Mouse (Mus musculus) spleen, adult 12 weeks (tissue): ENCODE measurements around the gene Rtkn2.

Experiments
- DNase-seq: peaks from one replicate; pipeline ENCODE4 v3.0.0; 2022; ENCODE audit warnings: low spot score

The Rtkn2 gene

DNA sequence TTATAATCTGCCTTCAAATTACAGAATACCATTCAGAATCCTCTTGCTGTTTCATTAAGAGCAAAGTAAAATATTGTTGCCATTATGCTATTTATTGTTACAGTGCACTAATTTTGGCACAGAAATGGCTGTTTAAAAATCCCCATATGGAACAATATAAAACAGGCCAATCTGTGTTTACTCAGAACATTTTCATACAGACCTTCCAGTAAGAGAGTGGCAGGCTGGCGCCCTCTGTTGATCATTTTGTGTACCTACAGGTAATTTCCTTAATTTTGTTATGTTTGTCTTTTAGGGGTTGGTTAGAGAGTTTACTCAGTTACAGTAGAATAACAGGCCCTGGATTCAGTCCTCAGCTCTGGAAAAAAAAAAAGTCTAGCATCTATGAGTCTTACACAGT lies 16.8 kb downstream of the Rtkn2 start:
- no peak for DNase-seq

DNA sequence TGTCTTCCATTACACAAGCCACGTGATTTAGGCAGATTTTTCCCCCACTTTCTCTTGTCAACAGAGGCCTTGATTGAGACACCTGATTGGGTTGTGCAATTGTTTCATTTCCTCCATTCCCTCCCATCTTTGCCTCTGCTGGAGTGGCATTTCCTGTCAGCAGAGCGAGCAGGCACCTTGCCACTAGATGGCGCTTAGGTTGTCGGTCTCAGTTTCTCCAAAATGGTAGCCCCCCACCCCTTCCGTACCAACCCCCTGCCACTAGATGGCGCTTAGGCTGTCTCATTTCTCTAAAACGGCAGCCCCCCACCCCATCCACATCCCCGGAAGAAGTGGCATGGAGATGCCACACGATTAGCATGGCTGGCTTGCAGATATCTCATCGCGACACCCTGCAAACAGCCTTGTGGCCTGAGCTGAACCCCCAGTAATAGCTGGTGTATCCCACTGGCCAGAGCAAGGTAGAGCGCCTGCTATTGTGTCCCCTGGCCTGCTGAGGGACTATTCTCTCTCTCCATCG lies 18.8 kb downstream of the Rtkn2 start:
- DNase-seq, result peak; percentile 8

DNA sequence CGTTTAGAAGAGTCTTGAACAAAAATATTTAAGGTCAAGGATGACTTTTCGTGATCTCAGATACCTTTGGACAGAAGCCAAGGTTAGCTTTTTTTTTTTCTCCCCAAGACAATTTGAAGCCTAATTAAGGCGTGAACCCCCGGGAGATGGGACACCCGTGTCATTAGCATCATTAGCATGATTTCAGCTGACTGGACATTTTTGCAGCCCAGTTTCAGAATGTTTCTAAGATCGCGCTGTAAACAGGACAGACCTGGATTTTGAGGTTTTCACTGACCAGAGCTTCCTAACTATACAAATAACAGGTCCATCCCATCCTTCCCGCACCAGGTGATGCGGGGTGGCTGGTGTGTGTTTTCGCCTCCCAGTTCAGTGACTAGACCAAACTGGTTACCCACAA lies 19.8 kb downstream of the Rtkn2 start:
- DNase-seq, result no peak

DNA sequence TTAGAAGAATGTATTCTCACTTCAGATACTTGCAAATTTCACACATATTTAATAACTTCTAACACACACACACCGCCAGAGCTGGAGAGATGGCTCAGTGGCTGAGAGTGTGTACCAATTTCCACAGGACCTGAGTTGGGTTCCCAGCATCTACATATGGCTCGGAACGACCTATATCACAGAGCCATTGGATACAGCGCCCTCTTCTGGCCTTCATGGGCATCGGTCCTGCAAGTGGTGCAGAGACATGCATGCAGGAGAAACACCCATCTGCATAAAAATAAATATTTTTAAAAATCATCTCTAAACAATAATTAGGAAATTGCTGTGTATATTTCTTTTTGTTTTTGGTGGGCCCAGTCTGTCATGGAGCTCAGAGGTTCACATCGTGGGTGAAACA lies 22.1 kb downstream of the Rtkn2 start:
- DNase-seq, result no peak

DNA sequence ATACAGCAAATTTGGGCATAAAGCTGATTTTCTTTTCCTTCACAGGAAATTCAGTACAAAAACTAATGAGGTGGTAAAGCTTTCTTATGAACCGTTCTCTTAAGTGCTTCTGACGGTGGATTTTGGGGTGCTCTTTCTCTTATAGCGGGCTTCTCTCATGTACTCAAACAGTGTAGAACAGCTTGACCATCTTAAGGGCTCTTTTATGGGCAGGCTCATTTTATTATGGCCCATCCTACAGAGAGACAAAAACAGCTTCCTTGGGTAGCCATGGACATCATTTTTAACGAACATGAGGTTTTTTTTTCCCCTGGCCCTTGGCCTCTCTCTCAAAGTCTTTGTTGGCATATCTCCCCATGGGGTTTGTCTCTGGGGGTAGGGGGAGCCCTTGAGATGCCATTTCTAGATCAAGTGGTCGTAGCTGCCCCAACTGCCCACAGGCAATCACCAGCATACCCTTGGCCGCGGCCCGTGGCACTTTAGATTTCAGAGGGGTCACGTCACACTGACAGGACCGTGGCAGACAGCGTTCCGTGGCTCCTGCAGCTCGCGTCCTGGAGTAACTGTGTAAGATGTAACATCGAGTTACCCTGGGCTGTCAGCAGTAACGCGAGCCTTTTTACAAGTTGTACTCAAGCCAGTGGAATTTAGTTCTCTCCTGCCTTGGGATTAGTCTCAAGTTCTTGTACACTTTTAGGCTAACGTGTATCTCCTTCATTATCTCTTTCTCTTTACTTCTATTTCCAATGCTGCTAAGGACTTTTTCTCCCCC lies 24.5 kb downstream of the Rtkn2 start:
- DNase-seq, result no peak

DNA sequence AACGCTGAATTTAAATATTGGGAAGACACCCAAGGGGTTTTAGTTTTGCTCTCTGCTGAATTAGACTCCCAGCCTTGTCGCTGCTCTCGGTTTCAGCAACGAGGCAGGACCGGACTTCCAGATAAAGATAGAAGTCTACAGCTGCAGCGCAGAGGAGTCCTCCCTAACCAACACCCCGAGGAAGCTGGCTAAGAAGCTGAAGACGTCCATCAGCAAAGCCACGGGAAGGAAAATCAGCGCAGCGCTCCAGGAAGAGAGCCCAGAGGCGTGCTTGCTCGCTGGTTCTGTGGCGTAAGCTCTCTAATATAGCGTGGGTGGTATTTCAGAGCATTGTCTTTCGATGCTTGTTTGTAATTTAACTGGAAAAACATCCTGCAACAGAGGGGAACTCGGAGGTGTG lies 26.0 kb downstream of the Rtkn2 start:
- DNase-seq, result no peak

DNA sequence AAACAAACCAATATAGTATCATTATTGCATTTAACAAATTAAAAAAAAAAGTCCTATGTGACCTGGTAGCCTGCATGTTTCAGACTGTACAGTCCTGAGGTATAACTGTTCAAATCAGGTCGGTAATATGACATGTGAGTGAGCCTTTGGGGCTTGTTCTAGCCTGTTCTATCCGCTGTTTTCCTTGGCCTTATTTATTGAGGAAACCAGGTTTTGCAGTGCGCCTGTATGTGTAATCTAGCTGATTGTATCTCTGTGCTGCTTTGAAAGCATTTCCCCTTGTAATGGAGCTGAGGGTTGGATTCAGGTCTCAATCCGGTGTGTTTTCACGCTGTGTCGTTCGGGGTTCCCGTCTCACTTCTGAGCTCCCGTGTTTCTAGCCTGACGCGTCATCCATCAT lies 27.1 kb downstream of the Rtkn2 start:
- DNase-seq, result no peak

DNA sequence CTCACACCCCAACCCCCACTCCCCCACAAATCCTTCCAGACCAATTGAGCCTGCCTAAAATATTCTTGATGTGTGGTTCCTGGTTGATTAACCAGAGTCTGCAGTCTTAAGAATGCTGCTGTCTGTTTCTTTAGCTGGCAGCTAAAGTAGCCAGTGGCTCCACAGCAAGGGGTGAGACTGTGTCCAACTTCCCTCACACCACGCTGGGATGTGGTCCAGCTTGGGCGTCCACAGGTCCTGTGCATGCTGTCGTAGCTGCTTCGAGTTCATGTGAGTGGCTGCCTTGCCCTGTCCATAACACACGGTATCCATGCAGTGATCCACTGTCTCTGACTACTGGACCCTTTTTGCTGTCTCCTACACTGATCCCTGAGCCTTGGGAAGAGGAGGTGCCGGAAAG lies 27.7 kb downstream of the Rtkn2 start:
- no peak for DNase-seq

DNA sequence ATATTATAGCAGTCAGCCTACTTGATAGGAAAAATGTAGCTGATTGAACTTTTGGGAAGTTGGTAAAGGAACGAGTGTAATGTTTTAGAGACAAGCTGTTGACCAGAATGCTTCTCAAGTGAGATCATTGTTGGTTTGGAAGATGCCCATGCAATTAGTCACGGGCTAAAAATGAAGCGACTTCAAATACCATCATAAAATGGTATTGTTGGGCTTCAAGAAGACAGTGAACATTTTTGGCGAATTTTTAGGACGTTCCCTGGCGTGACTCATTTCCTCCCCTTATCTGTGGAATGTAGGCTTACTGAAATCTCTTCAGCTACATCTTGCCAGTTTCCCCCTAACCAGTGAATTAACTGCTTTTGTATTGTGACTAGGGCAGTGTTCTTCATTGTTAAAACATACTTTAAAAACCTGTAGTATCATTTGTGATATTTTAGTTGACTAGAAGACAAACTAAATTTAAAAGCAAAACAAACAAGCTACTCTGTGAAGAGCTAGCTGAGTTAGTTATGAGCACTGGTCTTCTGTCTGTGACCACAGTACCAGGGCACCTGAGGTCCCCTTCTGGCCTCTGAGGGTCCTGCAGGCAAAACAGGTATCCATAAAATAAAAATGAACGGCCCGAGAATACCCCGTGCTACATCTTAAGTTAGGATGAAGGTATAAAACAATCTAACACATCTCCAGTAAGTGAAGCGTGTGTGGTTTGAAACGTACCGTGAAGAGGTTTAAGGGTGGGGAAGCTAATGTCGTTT lies 29.0 kb downstream of the Rtkn2 start:
- DNase-seq, result no peak

DNA sequence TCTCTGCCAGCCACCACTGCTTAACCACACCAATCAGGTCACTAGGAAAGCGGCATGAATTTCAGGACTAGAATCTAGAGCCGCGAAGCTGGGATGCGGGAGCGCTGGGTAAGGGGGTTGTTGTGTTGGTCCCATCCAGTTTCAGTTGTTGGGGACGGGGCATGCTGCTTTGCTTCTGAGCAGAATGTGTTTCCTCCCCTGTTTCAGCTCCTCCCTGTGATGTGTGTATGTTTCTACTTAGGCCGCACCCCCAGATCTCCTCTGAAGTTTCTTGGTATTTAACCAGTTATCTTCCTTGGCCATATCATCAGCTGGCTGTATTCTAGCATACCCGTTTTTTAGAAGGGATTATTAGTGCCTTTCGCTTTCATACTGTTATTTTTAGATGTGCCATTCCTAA lies 29.9 kb downstream of the Rtkn2 start:
- DNase-seq, result peak; percentile 33

DNA sequence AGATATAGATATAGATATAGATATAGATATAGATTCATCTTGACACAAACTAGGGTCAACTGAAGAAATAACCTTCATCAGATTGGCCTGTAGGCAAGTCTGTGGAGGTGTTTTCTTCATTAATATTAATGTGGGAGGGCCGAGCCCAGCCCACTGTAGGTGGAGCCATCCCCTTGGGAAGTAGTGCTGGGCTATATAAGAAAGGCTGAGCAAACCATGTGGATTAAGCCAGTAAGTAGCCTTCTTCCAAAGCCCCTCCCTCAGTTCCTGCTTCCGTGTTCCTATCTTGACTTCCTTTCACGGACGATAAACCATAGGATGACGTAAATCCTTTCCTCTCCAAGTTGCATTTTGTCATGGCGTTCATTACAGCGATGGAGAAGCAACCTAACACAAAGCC lies 30.5 kb downstream of the Rtkn2 start:
- DNase-seq, result no peak

DNA sequence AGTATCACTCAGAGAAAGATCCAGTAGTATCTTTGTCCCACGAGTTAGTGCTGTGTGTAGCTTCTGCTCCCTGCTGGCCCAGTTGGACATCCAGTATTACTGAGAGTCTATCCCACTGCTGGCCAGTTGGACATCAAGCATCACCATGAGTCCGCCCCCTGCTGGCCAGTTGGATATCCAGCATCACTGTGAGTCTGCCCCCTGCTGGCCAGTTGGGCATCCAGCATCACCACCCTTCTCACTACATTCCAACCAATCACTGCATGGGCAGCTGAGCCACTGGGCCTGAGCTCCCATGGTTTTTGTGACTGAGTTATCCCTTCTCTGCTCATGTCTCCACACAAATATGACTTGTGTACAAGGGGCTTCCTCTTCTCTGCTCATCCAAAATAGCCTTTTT lies 33.8 kb downstream of the Rtkn2 start:
- peak; percentile 43 for DNase-seq

DNA sequence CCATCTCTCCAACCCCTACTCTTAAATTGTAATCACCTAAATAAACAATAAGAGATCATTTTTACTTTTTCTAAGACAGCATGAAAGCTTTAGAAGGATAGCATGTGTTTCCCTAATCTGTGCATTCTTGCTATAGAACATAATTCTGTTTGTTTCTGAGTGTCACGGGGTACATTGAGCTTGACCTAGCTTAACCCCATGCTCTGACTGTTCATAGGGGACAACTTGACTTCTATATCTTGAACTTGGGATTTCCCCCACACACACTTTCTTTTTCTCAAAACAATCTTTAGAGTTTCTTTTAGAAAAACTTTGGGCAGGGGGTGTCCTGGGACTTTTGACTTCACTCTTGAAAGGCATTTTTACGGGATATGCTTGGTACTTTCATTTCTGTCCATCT lies 41.4 kb downstream of the Rtkn2 start:
- DNase-seq, result no peak

DNA sequence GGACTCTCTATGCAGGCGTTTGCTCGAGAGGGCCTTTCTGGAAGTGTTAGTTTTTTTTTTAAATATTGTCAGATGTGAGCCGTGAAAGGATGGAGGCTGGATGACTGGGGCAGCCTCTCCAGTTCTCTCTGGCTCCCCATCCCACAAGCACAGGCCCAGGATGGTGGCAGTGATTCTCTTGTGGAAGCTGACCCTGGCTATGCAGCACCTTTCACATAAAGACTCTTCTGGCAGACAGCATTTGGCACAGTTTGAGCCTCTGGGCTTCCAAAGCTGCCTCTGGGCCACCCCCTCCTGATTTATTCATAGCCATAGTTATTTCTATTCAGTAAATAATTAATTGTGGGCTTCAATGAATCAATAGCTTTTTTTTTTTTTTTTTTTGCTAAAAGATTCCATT lies 46.3 kb downstream of the Rtkn2 start:
- DNase-seq, result no peak

DNA sequence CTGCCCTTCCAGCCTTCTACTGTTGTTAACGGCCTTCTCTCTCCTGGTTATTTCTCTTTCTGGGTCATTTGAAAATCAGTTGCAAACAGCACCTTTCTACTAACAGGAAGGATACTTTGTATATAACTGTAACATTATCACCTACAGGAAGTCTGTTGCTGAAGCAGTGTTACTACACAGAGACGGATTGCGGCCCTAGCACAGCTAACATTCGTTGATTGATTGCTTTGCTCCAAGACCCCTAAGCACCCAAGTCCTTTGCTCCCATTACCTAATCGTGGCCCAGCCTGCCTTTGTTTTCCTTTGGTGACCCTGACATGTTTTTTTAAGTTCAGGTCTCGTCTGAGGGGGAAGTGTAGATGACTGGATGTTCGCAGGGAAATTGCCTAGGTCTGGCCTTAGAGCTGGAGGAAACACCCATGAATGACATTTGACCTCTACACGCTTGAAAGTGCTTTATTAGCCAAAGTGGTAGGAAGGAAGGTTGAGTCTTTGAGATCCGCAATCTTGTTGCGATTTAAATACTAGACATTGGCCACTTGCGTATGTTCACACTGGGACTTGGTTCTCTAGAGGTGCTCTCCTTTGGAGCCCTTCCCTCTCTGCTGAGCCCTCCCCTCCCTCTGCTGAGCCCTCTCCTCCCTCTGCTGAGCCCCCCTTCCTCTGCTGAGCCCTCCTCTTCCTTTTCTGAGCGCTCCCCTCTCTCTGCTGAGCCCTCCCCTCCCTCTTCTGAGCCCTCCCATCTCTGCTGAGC lies 49.1 kb downstream of the Rtkn2 start:
- DNase-seq, result no peak

DNA sequence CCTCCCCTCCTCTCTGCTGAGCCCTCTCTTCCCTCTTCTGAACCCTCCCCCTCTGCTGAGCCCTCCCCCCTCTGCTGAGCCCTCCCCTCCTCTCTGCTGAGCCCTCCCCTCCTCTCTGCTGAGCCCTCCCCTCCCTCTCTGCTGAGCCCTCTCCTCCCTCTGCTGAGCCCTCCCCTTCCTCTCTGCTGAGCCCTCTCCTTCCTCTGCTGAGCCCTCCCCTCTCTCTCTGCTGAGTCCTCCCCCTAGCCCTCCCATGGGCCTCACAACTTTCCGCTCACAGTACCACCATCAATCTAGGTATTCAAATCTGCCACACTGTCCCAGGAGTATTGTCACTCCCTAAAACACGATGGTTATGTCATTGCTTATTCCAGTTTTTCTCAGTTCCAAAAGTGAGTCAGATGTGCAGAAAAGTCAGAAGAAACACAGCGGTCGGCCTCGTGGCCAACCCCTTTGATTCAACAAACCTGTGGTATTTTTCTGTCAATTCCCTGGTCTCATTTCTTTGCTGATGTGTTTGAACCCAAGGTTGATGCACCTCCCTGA lies 49.8 kb downstream of the Rtkn2 start:
- no peak for DNase-seq

DNA sequence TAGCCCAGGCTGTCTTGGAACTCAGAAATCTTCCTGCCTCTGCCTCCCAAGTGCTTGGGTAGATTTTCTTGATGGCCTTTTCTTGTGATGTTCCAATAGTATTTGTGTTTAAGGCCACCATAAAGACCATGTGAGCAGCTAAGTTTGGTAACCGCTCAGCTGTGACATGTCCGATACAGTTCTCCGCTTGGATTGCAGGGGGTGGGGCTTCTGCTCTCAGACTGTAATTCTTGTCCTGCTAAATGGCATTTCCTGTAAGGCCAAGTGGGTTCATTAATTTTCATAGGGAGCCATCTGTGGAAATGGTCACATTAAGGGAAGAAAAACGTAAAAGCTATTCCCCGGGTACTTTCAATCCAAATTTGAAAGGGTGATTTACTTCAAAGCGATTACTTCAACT lies 50.7 kb downstream of the Rtkn2 start:
- no peak for DNase-seq

DNA sequence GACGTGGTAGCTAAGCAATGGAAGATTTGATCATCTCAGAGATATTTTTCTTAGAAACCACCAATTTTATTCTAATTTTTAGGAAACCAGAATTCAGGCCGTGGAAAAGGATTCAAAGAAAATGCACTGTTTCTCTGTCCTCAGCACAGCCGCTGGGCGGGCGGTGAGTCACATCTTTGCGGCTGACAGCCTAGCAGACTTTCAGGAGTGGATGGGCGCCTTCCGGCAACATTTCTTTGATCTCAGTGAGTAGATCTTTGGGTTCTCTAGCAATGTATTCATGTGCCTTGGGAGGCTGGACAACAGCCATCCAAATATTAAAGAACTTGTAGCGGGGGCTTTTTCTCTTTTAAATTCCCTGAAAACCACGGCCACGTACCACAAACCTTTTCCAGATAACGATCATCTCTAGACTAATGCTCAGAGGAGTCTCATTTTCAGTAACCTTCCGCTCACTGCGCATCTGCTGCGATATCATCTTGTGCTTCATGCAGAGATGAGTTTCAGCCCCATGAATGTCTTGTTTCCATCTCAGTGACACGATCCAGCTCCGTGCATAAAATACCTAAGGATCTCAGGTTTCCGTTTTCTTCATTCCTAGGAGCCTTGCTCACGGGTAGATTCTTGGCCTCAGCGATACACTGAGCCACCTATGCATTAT lies 56.5 kb downstream of the Rtkn2 start:
- DNase-seq, result no peak

DNA sequence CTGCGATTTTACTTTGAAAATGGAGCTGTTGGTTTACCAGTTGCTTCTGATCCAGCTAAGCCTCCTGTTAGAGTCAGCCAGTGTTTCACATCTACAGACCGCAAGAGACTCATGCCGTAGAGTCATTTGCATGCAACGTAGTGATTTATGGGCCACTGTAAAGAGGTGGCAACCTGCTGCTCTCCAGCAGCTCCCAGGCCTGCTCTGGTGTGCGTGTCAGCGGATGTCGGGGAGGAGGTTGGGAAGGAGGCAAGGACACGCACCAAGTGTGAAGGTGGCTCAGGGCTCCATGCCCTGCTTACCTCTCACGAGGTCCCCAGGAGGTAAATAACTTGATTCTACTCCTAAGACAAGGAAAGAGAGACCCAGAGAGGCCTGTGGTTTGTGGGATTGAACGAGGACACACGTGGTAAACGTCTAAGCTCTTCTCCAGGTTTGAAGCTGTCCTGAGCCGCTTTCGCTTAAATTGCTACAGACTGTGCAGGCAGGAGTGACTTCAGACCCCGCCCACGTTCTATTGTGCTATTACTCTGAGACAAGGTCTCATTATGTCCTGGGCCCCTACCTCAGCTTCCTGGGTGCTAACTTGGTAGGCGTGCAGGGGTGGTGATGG lies 57.1 kb downstream of the Rtkn2 start:
- DNase-seq, result no peak

DNA sequence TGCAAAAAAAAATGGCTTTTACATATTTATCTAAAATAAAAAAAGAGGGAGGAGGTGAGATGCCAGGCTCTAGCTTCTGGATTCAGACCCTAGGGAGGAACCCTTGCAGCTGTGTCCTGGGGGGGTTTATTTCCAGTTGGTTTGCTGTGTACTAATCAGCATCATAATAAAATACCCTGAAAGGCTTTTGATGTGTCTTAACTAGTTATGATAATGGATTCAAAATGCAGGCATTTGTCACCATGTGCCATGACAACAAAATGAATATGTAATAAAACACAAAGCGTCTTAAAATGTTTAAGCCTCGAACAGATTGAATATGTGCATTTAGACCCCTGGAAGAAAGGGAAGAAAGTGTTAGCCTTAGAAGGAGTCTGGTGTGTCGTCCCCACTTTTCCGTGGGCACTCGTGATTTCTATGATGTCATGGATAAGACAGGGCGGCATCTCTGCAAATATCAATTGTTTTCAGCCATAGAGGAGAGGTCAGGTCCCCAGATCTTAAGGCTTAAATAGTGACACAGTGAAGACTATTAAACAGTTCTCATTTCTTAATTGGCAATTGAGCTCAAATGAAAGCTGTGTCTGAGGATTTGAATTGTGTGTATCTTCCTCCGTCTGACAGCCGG lies 59.7 kb downstream of the Rtkn2 start:
- no peak for DNase-seq

DNA sequence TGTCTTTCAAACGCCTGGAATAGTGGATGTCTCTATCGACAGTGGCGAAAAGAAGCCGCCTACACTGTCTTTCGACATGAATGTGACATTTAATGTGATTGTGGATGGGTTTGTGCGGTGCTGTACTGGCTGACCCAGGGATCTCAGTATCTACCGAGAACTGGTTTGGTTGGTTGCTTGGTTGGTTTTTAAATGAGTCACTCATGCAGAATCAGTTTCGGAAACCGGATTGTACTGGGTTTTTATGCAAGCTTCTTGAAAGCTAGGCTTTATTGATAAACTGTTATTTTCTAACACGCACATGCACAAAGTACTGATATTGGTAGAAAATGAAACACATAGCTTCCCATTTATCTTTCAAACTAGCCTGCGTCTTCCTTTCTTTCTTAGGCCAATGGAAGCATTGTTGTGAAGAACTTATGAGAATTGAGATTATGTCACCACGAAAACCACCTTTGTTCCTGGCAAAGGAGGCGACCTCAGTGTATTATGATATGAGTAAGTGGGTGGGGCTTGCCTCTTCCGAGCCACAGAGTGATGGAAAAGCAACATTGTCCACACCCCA lies 60.4 kb downstream of the Rtkn2 start:
- no peak for DNase-seq
